Mouse (Mus musculus) NIH3T3 (cell line): Measurements from ENCODE around the gene Zfp52.

ENCODE experiments used
- DNase-seq: peaks from one replicate; pipeline ENCODE4 v3.0.0-alpha.2; 2012; ENCODE audit warnings: low read depth

Gene Zfp52

DNA sequence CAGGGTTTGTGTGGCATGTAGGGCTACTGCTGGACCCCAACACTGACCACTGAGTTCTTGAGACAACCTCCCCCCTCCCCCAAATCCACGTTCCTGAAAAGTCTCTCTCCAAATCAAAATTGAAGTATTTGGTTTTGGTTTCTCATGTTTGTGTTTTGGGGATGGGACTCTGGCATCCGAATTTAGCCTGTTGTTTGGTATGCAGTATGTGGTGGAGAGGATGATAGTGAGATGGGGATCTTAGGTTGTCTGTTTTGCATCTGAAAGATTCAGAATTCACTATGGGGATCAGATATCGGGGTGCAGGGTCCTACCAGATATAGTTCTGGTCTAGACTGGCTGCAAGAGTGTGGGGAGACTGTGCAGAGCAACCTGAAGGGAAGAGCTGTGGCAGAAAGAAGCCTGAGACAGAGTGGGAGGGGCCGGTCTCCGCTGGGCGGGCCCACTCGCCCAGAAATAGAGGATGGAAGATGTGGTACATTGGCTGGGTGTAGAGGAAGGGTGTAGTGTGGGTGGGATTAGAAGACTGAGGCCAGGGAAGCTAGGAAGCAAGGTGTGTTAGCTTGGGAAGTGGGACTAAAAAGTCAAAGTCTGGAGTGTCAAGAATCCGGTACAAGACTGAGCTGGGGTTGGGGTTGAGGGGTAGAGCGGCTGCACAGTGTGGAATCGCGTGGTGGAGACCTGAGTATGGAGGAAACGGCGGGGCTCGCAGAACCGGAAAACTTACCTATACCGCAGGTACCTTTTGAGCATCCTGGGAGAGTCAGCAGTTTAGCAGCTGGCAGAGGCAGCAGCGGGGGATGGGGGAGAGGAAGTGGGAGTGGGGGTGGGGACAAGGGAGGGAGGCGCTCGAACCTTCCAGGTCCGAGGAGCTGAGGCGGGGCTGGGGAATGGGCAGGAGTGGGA lies at the start of gene Zfp52:
Gene Zfp52 (plus strand): TSS at position 444 of the 906 bp plus-strand sequence.
- DNase-seq, result peak; percentile 84

DNA sequence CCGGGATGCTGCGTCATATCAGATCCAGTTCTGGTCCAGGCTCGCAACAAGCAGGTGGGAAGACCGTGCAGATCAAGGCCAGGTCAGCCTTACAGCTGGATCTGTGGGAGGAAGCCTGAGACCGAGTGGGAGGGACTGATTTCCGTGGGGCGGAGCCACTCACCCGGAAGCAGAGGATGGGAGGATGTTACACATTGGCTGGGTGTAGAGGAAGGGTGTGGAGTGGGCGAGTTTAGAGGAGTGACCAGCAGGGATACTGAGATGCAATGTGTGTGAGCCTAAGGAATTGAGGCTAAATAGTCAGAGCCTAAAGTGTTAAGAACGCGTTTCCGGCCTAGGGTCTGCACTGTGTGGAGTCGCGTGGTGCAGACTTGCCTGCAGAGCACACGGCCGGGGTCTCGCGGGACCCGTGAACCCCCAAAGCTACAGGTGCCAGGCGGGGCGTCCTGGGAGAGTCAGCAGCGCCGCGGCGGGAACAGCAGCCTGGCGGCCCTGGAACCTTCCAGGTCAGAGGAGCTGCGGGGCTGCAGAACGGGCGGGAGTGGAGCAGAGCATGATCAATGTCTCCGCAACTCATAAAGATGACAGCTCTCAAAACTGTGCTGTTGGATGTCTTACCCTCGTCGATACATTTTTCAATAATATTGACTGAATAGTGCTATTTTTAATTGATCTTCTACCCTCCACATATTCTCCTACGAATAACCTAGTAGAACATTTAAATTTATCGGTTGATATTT lies 46.4 kb upstream of the Zfp52 start, which contains the start of gene Zfp53:
Gene Zfp53 (plus strand): TSS at position 239 of the 740 bp plus-strand sequence.
- peak; percentile 92 for DNase-seq

DNA sequence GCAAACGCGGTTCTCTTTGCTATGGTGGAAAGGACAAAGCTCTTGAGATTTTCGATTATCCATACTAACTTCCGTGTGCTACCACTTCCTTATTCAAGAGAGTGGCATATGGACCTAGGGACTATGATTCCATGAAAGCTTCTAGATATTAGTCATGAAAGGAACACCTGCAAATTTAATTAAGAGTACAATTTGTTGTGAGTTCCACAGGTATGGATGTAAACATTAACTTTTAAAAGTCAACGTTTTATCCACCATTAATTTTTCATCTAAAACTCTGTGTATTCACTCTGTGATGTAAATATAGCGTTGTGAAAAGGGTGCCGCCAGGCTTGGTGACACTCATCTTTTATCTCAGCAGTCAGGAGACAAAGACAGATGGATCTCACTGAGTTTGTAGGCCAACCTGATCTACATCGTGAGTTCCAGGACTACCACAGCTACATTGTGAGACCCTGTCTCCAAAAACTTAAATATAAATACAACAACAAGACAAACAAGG lies 45.8 kb upstream of the Zfp52 start:
- peak; percentile 3 for DNase-seq

DNA sequence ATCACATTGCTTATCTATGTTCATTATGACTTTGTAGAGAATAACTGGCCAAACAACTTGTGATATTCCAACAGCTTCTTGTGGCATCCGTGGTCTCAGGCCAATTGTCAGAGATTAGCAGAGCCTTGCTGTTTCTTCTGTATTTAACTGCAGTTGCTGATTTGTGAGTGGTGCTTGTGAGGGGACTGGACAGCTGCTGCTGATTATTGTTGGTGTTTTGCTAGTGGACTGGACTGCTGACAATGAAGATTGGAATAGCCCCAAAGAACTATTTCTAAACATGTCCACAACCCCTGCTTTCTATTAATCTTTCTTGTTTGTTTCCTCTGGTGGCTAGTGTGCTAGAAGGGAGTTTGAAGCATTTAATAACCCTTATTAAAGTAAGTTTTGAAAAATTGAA lies 34.0 kb upstream of the Zfp52 start:
- DNase-seq, result peak; percentile 36

DNA sequence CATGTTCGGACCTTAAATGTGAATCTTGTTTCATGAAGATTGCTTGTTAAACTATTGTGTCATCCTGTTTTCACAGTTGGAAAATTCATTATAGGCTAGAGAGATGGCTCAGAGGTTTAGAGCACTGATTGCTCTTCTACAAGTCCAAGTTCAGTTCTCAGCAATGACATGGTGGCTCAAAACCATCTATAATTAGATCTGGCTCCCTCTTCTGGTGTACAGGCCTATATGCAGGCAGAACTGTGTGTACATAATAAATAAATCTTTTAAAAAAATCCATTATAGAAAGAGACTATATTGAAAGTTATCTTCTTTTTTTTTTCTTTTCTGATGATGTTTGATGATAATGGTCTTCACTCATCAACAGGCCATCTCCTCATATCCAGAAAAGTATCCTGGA lies 30.8 kb upstream of the Zfp52 start:
- DNase-seq, result no peak

DNA sequence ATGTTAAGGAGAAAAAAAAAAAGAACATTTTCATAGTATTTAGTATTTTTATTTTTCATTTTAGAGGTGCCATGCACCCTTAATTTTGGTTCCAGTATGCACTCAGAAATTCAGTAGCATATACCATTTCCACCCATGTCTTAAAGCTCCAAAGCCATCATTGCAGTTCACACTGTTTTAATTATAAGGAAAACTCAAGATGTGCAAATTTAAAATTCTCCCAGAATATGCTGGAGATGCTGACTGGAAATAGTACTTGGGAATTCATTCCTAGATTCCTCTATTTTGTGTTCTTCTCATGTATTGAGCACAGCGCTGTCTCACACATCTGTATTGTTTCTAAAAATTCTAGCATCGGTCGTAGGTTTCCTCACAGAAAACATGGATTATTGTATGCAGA lies 29.1 kb upstream of the Zfp52 start:
- no peak for DNase-seq

DNA sequence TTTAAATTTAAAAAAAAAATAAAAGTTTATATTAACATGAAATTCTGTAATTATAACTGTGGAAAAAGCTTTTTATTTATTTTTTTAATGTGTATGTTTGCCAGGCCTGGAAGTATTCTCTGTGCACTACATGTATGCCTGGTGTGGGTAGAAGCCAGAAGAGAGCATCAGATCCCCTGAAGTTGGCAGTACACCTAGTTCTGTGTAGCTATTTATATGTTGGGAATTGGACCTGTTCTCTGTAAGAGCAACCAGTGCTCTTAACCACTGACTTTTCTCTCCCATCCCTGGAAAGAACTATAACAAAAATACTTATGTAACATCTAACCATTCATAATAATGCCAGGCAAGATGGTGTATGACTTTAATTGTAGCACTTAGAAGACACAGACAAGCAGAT lies 25.6 kb upstream of the Zfp52 start:
- no peak for DNase-seq

DNA sequence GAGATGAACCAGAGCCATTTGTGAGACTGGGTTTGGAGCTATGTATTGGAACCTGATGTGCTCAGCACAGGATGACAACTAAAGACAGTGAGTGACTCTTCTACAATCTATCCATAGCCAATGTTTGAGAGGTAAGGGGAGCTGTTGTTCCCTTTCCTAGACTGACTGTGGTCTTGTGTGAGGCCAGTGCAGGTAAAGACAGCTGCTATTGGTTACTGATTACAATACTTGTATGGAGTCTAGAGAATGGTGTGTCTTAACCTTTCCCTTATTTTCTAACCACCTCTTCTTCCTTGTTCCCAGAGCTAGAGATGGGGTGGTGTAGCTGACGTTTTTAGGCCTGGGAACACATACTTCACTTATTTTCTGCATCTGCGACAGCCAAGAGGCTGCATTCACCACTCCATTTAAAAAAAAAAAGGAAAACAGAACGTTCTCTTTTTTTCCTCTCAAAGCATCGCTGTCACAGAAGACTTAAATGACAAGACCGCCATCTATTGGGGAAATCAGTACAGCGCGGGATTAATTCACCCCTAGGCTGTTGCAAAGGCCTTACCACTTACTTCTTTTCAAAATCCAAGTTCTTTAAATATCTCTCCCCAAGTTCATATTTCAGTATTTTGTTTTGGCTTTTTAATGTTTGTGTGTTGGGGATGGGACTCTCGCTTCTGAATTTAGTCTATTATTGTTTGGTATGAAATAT lies 19.8 kb upstream of the Zfp52 start:
- peak; percentile 92 for DNase-seq

DNA sequence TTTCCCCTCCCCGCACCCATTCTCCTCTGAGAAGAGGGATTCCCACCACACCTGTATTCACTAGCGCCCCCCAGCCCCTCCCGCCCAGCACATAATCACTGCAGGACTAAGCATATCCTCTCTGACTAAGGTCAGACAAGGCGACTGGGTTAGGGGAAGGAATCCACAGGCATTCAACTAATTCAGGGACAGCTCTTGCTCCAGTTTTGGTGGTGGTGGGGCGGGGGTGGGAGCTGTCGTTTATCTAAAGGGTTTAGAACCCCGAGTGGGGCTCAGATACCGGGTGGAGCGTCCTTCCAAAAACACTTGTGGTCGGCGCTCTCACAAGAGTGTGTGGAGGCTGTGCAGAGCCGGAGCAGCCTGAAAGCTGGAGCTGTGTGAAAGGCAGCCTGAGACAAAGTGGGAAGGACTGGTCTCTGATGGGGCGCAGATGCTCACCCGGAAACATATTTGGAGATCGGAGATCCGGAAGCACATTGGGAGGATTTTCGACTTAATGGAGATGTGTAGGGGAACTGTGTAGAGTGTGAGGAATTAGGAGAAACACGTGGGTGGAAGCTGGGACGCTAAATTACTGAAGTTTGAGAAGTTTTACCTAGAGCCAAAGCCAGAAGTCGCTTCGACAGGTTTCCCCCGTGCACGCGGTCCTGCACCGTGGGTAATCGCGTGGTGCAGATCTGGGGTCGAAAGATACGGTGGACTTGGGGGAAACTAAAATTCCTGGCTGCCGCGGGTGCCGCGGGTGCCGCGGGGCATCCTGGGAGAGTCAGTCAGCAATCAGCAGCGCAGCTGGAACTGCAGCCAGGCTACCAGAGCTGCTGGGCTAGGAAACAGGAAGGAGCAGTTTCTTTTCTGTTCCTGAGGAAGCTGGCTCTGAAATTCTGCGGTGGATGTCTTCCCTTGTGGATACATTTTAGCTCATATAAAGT lies 18.9 kb upstream of the Zfp52 start:
- peak; percentile 86 for DNase-seq

DNA sequence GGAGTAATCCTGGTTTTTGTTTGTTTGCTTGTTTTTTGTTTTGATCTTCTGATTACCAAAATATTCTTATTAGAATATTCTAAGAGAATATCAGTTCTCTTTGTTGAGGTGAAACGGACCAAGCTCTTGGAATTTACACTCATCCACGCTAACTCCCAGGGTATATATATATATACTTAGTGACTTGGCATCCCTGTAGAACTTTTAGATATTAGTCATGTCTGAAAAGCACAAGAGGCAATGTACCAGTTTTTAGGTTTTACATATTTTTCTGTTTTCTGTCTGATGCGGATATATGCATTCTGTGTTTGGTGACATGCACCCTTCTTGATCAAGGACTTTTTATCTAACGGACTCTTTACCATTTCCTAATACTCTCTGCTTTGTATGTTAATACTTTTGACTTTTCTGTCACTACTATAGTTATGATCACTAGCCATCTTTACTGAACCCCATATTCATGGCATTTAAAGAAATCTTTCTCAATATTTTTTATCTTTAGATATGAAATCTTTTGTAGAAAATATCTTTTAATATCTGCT lies 18.1 kb upstream of the Zfp52 start:
- DNase-seq, result no peak

DNA sequence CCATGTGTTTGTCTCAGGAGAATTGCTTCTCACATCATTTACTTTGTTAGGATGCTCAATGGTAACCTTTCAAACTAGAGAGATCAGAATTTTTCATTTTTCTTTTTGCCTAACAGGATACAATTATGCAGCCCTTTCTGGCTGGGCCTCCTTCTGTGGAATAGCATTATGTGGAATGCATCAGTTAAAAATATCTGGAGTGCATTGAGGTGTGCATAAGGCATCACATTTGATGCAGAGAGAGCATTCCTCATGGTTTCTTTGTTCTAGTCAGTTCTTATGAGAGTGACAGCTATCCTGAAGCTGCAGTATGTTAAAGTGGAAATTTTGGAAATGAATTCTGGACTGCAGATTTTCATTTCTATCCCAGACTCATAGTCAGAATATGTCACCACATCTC lies 9.1 kb upstream of the Zfp52 start:
- no peak for DNase-seq

DNA sequence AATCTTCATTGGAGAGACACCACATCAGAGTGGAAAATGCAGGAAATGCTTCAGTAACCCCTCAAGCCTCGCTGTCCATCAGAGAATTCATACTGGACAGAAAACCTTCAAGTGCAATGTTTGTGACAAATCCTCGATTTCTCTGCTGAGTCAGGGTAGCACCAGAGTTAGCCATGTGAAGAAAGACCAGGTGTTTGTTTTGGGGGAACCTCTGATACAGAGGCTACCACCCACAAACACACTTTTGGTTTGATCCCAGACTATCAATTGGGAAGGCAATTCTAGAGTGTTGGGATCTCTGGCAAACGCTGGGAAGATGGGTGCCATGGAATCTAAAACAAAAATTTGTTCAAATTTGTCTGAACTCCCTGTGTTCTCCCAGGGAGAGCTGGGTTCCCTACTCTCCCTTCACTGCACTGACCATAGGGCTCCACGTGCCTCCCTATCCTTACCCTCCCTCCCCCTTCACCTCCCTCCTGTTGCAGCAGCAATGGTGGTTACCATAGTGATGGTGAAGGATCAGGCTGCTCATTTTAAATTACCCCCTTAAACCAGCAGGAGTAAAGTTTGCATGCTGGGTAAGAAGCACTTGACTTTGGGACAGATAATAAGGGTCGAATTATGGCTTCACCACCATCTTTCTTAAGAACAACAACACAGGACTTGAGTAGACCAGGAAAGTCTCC lies 4.6 kb upstream of the Zfp52 start:
- DNase-seq, result no peak

DNA sequence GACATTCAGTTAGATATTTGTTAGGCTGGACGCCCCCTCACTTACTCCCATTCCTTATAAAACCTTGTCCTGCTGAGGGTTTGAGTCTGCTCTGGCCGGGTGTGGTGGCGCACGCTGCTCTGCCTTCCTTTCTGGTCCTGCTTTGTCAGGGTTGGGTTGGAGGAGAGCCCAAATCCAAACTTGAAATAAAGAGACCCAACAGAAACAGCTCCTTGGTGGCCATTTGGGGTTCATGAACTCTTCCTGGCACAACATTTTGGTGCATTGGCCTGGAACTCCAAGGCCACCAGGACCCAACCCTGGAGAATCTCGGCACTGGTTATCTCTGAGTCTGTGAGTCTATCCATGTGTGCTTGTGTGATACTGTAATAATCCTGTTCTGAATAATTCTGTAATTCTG lies 3.7 kb upstream of the Zfp52 start:
- DNase-seq, result no peak

DNA sequence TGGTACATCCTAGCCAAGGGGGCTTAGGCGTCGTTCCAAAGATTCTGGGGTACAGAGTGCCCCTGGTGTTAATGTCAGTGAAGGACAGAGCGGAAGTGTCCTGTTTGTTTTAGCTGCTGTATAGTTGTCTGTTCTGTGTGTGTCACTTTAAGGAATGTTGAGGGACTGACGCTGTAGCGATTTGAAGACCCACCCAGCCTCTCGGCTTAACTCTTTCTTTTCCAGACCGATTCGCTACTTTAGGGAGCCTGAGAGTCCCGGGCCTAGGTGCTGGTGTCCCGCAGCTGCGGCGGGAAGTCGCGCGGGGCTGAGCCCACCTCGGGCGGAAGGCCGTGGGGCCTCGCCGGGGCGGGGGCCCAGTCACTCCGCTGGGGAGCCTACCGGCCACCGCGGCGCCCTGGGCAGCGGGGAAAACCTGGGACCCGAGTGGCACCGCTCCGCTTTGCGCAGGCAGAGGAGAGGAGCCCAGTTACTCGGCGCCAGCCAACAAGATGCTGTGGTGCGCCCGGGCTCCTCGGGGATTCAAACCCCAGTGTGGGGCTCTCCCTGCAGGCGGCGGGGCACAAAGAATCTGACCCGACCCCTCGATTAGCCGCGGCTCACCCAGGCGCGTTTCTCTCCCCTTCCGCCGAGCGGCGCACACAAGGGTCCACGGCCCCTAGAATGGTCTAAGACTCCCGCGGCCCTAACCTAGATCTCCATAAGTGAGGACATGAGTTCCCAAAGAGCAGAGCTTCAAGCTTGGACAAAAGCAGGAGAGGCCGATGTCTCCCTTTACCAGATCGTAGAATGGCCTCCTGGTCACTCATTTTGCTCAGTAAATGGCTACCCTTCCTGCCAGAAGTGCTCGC lies 3.0 kb upstream of the Zfp52 start:
- peak; percentile 78 for DNase-seq

DNA sequence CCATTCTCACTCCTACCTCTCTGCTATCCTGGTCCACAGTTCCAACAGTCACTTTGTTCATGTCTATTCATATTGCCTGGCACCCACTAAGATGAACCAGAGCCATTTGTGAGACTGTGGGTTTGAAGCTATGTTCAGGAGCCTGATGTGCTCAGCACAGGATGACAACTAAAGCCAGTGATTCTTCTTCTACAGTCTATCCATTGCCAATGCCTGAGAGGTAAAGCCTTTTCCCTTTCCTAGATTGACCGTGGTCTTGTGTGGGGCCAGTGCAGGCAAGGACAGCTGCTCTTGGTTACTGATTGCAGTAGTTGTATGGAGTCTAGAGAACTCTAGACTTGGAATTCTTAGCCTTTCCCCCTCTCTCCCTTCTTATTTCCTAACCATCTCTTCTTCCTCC lies 1.4 kb upstream of the Zfp52 start:
- DNase-seq, result no peak

DNA sequence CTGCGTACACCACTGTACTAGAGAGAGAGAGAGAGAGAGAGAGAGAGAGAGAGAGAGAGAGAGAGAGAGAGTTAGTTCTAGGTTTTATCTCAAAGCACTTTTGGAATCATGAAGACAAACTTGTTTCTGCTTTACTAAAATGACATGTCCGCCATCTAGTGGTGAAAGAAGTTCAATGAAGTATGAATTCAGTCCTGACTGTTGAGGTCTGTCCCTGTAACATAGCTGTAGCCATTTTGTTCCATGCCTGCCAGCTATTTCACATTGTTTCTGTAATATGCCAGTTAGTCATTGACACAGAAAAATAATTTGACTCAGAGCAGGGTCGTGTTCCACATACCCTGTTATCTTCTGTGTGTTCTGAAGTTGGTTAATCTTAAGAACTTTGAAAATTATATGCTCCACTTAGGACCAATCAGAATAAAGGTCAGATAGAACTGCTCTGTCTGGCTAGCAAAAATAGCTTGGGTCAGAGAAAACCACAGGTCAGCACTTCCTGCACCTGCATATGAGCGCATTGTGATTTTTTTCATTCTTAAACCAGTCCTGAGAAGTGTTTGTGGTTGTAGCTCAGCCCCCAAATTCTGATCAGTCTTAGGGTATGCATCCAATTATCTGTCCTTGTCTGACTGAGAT lies 761 bp upstream of the Zfp52 start:
- DNase-seq, result peak; percentile 95

DNA sequence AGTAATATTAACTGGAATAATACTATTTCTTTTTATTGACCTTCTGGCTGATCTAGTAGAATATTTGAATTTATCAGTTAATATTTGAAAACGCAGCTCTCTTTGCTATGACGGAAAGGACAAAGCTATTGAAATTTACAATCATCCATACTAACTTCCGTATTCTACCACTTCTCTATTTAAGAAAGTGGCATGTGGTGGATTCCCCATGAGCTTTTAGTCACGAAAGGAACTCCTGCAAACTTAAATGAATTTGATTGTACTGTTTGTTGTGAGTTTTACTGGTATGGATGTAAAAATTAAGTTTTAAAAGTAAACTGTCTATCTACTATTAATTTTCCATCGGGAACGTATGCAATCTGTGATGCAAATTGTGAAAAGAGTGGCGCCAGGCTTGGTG lies 757 bp downstream of the Zfp52 start:
- no peak for DNase-seq

DNA sequence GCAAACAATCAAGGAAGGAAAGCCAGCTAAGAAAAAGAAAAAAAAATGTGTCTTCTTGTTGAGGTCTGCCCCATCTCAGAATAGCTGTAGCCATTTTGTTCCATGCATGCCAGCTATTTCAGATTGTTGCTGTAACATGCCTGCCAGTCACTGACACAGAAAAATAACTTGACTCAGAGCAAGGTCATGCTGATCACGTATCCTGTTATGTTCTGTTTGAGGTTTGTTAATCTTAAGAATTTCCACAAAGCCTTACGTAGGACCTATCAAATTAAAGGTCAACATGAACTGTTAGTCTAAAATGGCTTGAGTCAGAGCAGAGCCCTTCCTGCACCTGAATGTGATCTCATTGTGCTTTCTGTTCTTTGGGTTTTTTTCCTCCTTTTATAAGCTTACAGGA lies 1.3 kb downstream of the Zfp52 start:
- DNase-seq, result peak; percentile 68

DNA sequence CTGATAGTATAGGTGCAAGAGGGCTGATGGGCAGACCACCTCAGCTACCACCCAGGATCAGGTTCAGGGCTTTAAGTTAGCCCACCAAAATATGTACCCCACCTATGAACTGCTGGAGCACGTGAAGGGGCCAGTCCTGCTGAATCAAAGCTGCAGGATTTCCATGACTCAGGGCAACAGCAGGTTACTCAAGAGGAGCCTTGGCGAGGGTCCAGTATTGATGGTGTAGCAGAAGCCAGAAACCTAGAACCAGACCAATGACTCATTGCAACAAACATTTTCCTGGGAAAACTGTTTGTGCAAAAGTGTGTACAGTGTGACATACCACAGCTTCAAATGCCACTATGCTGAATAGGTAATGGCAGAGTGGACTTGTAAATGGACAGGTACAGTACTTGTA lies 22.5 kb downstream of the Zfp52 start:
- peak; percentile 86 for DNase-seq
